Mouse (Mus musculus) embryonic stem cell, embryonic (primary cell): Measurements from ENCODE around the gene Plg.

Experiments
- CTCF ChIA-PET, 4 experiments: fragments of 300-600 bp in 2 of 4; fragments of 350-600 bp in 2 of 4; sonication (Branson Sonifier 250); formaldehyde crosslinking; loops; one replicate each; lab custom pipeline; 2022; ENCODE audit warnings: inconsistent platforms in 2 of 4; lab: Charles Lee
- POLR2A ChIA-PET, 4 experiments: fragments of 300-600 bp in 2 of 4; fragments of 350-600 bp in 2 of 4; sonication (Branson Sonifier 250); formaldehyde crosslinking; loops; one replicate each; lab custom pipeline; 2022; ENCODE audit warnings: antibody characterized with exemption in 4 of 4, inconsistent platforms in 1 of 4; lab: Charles Lee

The Plg gene

DNA sequence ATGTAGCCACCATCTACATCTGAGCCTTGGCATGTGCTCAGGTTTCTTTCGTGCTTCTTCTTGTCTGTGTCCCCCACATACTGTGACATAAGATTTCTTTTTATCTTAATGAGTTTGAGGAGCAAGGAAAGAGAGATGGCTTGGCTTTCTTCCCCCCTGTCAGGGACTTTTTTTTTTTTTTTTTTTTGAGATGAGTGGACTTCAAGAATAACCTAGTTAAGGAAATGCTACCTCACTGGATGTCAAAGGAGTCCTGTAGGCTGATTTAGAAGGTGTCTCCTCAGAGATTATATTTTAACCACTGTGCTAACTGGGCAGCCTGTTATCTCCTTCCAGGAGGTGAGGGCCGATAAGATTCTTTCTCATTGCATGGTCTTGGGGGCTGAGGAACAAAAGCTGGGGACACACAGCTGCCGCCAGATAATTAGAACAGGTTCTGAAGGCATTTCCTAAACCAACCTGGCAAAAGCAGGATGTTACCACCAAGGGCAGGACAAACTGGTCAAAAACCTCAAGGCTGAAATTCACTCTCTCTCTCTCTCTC lies 4.7 kb upstream of the Plg start:
- POLR2A ChIA-PET: interaction anchor here in 1 of 4 experiments (0.6 kb wide), 1 partner anchor 24 kb away, joined by 5 read pairs; no protein-coding TSS in a partner anchor
- CTCF ChIA-PET: interaction anchor here in 2 of 4 experiments (0.6 to 0.7 kb wide), 5 partner anchors 214 to 1195 kb away, joined by 3 to 9 read pairs (median 5); no protein-coding TSS in a partner anchor

DNA sequence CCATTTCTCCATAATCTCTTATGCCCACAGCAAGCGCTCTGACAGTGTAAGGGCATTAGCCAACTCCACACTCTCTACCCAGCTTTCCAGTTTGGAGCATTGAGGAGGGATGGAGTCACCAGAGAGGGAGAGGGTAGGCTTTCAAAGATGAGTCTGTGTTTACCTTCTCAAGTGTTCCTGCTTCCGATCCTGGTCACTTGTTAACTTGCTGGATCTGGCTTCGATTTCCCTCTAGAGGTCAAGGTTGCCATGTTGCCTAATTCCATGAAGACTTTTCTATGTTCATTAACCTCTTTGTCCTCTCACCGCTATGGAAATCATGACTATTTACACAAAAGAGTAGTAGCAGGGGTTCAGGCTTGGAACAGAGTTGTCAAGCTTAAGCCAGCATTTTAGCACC lies 1.9 kb downstream of the Plg start:
- CTCF ChIA-PET: interaction anchor here in 1 of 4 experiments (0.6 kb wide), 1 partner anchor 35 kb away, joined by 8 read pairs; no protein-coding TSS in a partner anchor
- POLR2A ChIA-PET: interaction anchor here in 1 of 4 experiments (0.7 kb wide), 1 partner anchor 81 kb away, joined by 3 read pairs; no protein-coding TSS in a partner anchor

DNA sequence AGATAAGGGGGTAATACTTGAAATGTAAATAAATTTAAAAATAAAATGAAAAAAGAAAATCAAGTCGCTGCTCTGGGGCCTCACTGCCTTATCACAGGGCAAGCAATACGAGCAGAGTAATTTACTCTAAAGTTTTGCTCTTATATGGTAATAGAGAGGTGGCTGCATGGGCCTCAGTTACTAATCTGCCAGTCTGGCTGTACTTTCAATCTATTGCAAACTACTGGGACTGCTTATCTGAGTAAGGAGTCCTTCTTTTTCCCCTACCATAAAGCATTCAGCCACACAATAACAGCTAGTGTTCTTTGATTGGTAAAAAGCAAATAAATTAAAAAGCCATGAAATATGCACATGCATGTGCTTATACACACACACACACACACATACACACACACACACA lies 3.2 kb downstream of the Plg start:
- CTCF ChIA-PET: no interaction called here
- POLR2A ChIA-PET: no interaction called here

DNA sequence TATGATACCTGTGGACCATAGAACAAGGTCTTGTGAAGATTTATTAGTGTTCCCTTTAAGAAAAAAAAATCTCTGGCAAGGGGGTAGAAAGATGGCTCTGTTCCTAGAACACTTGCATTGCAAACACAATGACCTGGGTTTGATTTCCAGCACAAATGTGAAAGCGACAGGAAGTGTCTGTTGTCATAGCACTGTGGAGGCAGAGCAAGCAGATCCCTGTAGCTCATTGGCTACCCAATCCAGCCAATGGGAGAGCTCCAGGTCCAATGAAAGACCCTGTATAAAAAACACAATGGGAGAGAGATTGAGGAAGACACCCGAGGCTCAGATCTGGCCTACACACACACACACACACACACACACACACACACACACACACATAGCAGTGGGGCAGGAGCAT lies 4.1 kb downstream of the Plg start:
- CTCF ChIA-PET: interaction anchor here in 2 of 4 experiments (0.7 to 1.0 kb wide), 2 partner anchors 83 to 346 kb away, joined by 3 read pairs; no protein-coding TSS in a partner anchor
- POLR2A ChIA-PET: no interaction called here

DNA sequence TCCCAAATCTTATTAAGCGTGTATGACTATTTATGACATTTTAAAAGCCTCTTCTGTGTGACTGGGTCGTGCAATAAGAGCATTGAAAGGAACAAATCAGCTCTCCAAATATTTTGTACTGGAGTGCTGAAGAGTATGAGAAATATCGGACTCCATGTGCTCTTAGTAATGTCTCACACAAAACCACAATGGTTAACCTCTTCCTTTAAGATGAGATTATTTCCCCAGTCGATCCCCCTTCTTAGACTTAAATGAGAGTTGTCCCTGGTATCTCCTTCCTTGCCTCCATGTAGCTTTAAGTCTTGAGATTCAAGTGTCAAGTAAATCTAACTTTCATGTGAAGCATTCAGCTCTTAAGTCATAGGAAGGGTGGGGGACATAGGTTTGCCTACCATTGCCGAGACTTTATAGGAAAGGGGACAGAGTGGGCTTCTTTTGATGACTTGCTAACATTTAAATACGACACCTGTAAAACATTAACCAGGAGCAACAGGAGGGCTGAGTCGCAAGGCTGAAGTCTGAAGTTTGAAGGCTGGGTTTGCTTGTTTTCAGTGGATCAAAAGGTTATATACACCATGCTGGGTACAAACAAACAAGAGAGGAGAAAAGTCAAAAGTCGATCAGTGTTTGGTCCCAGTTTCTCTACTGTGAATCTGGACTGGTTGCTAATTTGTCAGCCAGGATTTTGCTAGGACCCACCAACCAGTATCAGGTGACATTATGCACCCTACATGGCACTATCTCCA lies 6.8 kb downstream of the Plg start:
- ChIA-PET CTCF (no interaction called here), POLR2A (no interaction called here)

DNA sequence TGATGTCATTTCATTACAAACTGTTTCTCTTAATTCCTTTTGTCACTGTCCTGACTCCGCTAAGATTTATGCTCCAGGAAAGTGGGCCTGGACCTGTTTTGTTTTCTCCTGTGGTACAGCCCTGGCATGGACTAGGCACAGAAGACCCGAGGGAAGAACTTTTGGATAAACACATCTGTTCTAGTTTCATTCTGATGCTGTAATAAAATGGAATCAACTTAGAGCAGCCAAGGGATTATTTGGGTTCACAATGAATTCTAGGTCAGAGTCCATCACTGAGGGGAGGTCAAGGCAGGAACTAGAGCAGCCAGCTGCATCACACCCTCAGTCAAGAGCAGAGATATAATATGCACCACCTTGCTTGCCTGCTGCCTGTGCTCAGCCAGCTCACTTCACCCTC lies 9.4 kb downstream of the Plg start:
- POLR2A ChIA-PET: no interaction called here
- CTCF ChIA-PET: no interaction called here

DNA sequence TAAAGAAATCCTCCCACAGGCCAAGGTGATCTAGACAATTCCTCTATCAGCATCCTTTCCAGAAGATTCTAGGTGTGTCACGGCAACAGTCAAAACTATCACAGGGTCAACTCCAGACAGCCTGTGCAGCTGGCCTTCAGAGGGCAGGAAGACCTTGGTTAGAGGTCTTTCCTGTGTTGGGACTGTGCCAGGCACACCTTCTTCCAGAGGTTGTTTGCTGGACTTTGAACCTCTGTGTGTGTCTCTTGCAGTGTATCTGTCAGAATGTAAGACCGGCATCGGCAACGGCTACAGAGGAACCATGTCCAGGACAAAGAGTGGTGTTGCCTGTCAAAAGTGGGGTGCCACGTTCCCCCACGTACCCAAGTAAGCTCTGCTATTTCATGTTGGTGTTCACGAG lies 9.8 kb downstream of the Plg start:
- ChIA-PET CTCF (no interaction called here), POLR2A (no interaction called here)

DNA sequence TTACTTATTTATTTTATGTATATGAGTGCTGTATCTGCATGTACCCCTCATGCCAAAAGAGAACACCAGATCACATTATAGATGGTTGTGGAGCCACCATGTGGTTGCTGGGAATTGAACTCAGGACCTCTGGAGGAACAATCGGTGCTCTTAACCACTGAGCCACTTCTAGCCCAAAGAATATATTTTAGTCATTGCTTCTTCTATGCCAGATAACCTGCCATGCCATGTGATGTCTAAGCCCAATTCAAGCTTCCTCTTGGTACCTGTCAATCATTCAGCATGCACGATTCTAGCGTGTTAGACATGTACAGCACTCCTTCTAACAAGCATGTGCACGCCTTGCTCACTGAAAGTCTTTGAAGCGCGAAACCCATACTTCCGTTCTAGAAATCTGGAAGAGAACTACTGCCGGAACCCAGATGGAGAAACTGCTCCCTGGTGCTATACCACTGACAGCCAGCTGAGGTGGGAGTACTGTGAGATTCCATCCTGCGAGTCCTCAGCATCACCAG lies 17.8 kb downstream of the Plg start:
- ChIA-PET CTCF (no interaction called here), POLR2A (interaction anchor here in 1 of 4 experiments (0.7 to 1.0 kb wide), 2 partner anchors 11 to 368 kb away, joined by 3 read pairs; no protein-coding TSS in a partner anchor)

DNA sequence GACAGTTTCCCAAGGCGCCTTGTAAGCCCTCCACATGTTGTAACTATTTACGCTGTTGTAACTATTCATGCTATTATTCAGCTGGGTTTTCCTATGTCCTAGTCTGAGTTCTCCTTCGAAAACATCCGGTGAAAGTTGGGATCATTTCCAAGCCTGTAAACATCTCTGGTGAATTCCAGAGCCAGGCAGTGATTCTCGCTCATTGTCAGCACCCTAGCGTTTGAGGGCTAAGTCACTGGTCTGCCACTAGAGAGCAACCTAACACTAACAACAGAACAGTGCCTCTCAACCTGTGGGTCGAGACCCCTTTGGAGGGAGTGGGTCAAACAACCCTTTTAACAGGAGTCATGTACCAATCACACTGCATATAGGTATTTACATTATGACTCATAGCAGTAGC lies 25.0 kb downstream of the Plg start:
- CTCF ChIA-PET: no interaction called here
- POLR2A ChIA-PET: no interaction called here

DNA sequence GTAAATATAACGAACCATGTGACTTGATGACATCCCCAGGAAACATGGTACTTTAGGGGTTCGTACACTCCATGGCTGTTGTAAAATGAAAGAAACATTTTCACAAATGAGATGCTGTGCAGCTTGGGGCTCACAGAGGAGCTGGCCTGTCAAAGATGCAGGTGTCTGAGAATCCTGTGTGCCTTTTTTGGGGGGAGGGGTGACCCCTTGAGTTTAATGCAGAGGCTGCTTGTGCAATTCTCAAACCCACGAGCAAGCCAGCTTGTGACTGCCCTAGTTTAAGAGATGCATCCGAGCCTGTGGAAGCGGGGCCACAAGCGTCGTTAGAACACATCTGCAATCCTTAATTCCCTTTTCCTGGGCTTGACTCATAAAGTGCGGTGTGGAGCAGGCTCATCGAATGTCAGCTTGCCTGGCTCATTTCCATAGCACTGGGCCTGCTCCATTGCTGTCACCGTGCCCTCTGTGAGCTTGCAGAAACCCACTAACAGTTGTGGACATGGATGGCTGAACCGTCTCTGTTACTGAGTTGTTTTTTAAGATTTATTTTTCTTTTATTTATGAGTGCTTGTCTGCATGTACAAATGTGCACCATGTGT lies 31.0 kb downstream of the Plg start:
- POLR2A ChIA-PET: interaction anchor here in 1 of 4 experiments (0.7 kb wide), 1 partner anchor 423 kb away, joined by 3 read pairs; no protein-coding TSS in a partner anchor
- CTCF ChIA-PET: no interaction called here

DNA sequence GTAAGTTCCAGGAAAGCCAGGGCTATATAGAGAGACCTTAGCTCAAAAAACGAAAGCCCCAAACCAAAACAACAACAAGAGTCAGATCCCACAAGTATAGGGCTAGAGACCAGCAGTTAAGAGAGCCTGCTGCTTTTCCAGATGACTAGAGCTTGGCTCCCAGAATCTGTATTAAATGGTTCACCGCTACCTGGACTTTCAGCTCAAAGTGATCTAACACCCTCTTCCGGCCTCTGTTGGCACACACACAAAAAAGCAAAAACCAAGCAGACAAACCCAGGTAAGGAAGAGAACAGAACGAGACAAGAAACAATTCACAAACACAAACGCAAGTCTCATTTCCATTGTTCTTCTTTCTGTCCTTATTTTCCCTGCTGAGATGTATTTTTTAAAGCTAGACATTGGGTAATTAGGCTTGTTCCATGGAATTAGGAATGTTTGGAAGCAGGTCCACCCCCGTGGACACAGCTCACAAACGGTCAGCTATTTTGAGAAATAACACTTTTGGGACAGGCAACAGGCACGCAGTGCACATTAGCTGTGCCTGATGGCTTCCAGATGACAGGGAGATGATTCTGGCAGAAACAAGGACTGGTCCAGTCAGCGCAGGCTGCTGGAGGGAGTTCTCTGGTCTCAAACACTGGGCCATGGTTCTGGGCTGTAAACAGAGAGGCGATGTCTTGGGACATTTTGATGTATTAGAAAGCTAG lies 33.9 kb downstream of the Plg start:
- CTCF ChIA-PET: interaction anchor here in 3 of 4 experiments (0.6 to 1.3 kb wide), 4 partner anchors 41 to 382 kb away, joined by 3 to 4 read pairs (median 4); no protein-coding TSS in a partner anchor

DNA sequence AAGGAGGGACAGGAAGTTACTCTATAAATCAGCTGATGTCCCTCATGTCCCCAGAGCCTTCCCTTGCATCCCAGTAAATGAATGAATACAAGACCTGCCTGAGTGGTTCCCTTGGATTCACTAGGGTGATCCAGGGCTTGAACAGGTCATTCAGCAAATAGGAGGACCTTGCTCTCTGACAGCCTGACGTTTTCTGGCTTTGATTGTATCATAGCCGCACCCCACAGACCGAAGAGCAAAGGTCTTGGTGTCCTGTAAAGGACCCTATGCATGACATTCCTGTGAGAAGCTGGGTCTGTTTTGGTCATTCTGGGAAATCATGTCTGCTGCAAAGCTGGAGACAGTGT lies 34.5 kb downstream of the Plg start:
- CTCF ChIA-PET: no interaction called here
- POLR2A ChIA-PET: no interaction called here

More for the DNA sequence above, 33.9 kb downstream of the Plg start:
- POLR2A ChIA-PET: no interaction called here

DNA sequence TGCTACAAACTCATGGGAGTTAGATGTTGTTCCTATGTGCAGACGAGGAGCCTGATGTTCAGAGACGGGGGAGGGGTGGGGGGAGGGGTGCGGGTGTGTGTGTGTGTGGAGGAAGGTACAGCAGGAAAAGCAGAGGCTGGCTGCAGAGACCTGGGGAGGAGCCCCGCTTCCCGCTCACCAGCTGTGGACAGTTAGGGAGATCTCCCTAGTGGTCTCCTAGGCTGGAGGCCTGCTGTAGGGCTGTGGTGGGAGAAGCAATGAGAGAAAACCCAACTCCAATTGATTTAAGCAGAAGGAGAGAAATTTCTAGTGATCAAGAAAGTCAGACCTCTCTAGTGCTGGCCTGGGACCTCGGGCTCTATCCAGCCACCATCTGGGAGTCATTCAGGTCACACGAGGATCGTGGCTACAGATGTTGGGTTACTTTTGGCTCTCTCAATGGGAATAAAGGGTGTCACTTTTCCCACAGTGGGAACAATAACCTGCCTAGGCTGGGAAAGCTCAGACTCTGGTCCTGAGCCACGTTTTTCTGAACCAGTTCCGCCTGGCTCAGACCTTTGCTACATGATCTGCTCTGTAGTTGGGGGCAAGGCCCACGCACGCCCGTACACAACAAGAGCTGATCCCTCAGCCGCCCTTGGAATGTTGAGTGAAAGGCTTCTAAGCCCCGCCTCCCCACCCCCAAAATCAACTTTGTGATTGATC lies 36.8 kb downstream of the Plg start:
- ChIA-PET POLR2A (interaction anchor here in 1 of 4 experiments (0.7 to 1.0 kb wide), 2 partner anchors 58 to 277 kb away, joined by 3 to 5 read pairs; no protein-coding TSS in a partner anchor), CTCF (interaction anchor here (0.6 to 2.0 kb wide), 8 partner anchors 22 to 376 kb away, joined by 3 to 8 read pairs (median 4); no protein-coding TSS in a partner anchor)

DNA sequence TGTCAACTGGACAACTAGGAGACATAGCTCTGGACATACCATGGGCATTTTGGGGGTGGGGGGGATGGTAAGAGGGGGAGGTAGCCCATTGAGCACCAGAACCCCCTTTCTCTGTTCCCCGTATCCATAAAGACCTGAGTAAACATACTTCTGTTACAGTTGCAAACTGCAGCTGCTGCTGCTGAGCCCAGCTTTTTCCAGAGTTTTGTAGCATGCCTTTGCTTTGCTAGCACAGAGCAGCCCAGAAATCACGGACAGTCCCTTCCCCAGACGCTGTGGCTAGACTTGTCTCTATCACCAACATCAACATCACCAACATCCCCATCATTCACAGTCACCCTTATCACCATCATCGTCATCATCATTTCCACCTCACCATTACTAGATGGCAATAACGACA lies 37.3 kb downstream of the Plg start:
- POLR2A ChIA-PET: interaction anchor here in 1 of 4 experiments (0.7 to 1.0 kb wide), 3 partner anchors 58 to 426 kb away, joined by 3 to 5 read pairs (median 3); no protein-coding TSS in a partner anchor
- CTCF ChIA-PET: interaction anchor here (0.6 to 2.0 kb wide), 8 partner anchors 8 to 376 kb away, joined by 3 to 8 read pairs (median 4); no protein-coding TSS in a partner anchor

DNA sequence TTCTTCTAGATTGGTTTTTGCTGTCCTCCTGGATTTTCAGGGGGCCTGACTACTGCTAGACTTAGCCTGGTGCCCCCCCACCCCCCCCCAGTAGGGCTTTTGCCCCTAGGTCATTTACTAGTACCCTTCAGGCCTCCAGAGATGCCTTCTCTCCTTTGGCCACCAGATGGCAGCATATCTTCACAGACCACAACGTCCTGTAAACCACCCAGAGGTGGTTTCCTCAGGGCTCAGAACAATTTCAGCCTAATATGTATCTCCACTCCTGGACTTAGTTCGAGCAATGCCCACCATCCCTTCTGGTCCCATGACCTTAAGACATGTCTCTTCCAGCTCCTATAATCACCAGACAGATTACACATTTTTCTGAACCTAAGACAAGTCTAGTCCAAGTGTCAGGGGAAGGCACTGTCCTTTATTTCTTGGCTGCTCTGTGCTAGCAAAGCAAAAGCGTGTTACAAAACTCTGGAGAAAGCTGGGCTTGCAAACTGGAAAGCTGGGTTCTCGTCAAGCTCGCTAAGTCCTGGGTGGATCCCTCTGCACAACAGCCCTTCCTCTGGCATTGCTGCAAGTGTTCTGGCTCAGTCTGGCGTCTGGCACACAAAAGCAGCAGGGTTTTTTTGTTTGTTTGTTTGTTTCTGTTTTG lies 38.0 kb downstream of the Plg start:
- POLR2A ChIA-PET: interaction anchor here in 2 of 4 experiments (0.5 to 0.7 kb wide), 3 partner anchors 276 to 425 kb away, joined by 3 to 5 read pairs (median 5); no protein-coding TSS in a partner anchor
- CTCF ChIA-PET: interaction anchor here (0.5 to 2.0 kb wide), 9 partner anchors 9 to 377 kb away, joined by 3 to 7 read pairs (median 4); no protein-coding TSS in a partner anchor

DNA sequence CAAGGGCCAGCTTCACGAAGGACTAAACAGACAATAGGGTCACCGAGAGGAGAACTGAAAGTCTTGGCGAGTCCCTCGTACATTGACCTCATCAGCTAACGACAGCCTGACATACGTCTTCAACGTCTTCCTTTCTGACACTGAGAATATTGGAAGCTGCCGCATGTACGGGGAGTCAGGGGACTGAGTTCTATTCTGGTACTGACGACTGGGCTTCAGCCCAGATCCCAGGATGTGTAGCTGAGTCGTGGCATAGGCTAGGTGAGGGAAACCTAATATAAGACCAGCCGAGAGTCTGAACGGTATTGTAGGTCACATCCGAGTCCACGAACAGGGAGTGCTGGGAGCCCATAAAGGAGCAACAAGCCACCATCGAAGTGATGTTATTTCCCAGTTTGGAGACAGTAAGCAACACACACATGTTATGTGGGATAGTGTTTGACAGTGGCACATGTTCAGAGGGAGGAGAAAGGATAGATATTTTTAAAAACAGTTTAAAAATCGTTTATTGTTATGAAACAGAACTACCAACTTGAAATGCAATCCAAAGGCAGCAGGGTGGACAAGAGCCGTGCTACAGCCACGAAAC lies 41.2 kb downstream of the Plg start:
- POLR2A ChIA-PET: no interaction called here

More for the DNA sequence above, 41.2 kb downstream of the Plg start:
- CTCF ChIA-PET: interaction anchor here in 1 of 4 experiments (1.4 kb wide), 1 partner anchor 10 kb away, joined by 4 read pairs; no protein-coding TSS in a partner anchor
